Mouse (Mus musculus) hindbrain, embryonic 16.5 days (tissue): ENCODE data around the gene Gm11938. TPM values are rescaled to one million over a fixed set of nuclear protein-coding genes. Genes with fewer than 3 reads are reported as not detected.
"Not testable (repeated sequence)": the region's sequence is repeated elsewhere in the genome, so short reads cannot be mapped to it uniquely, and the experiment has no call there.

Experiments used
- ATAC-seq: fragments of 200-750 bp; cut with Nextera tagmentation; 2 replicates; pipeline ENCODE4 v1.8.0; 2017; ENCODE audit warnings: moderate TSS enrichment, moderate library complexity
- H3K27ac ChIP-seq: fragments of 300-500 bp; sonication (generic); 2 replicates; pipeline ENCODE4 v1.5.1; 2014; ENCODE audit warnings: low read depth, mild to moderate bottlenecking, control low read depth, low read length, moderate library complexity
- H3K27me3 ChIP-seq: fragments of 300-500 bp; sonication (generic); replicated peaks from 2 replicates; pipeline ENCODE4 v1.6.1; 2014; ENCODE audit warnings: low read length; ENCODE audit not compliant: control insufficient read depth, insufficient read depth
- H3K36me3 ChIP-seq: fragments of 300-500 bp; sonication (generic); 2 replicates; pipeline ENCODE4 v1.6.1; 2014; ENCODE audit warnings: mild to moderate bottlenecking, low read length, moderate library complexity, mixed read lengths; ENCODE audit not compliant: control insufficient read depth, insufficient read depth
- H3K4me1 ChIP-seq: fragments of 300-500 bp; sonication (generic); 2 replicates; pipeline ENCODE4 v1.6.1; 2014; ENCODE audit warnings: low read depth, low read length; ENCODE audit not compliant: control insufficient read depth, insufficient read depth
- H3K4me2 ChIP-seq: fragments of 300-500 bp; sonication (generic); 2 replicates; pipeline ENCODE4 v1.6.1; 2014; ENCODE audit warnings: mild to moderate bottlenecking, low read length, control low read depth, moderate library complexity
- H3K4me3 ChIP-seq: fragments of 300-500 bp; sonication (generic); 2 replicates; pipeline ENCODE4 v1.5.1; 2014; ENCODE audit warnings: mild to moderate bottlenecking, low read length, control low read depth, moderate library complexity
- H3K9ac ChIP-seq: fragments of 300-500 bp; sonication (generic); 2 replicates; pipeline ENCODE4 v1.6.1; 2014; ENCODE audit warnings: low read depth, mild to moderate bottlenecking, control low read depth, low read length, moderate library complexity
- H3K9me3 ChIP-seq: fragments of 300-500 bp; sonication (generic); 2 replicates; pipeline ENCODE4 v1.6.1; 2014; ENCODE audit warnings: mild to moderate bottlenecking, low read length, moderate library complexity; ENCODE audit not compliant: control insufficient read depth
- WGBS: fragments of 180-500 bp; shearing (Covaris S2); extraction: QIAGEN DNeasy Blood & Tissue Kit; methylation state at CpG from one replicate; pipeline ENCODE4 v1.1.7; 2014; 5-methylcytosine and 5-hydroxymethylcytosine counted together
- polyA plus RNA-seq: library from polyadenylated mRNA; unstranded; fragments of >200 nt; fragmentation: Nextera tagmentation; extraction: Ambion mirVana; gene quantifications from 2 replicates; pipeline ENCODE4 v1.2.1, GENCODE M21; 2015

Gm11938 gene
- polyA plus RNA-seq, 1 experiment from 2014 or later = not detected

DNA sequence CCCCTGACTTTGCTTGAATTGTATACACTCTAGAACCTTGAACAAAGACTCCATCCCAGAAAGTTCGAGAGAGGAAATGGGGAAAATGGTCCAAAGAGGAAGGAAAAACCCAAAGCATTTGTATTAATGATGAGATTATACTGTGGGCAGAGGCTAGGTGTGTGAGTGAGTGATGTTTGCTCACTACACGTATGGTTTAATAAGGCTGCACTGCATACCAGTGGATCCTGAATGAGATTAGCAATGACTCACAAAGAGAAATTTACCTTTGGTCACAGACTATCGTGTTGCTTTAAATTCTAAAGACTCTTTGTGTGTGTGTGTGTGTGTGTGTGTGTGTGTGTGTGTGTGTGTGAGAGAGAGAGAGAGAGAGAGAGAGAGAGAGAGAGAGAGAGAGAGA, 27.8 kb upstream of the Gm11938 start:
- no peaks in the 10 kb centered on the region for H3K36me3 ChIP-seq
- no peaks in the 10 kb centered on the region for H3K4me1 ChIP-seq
- 82% methylated on average over 3 of the region's 3 CpGs for WGBS
- H3K27ac ChIP-seq = no peak overlapping the region
- H3K4me2 ChIP-seq = no peak overlapping the region
- no peak overlapping the region for H3K9ac ChIP-seq
- no peaks in the 10 kb centered on the region for H3K27me3 ChIP-seq
- H3K4me3 ChIP-seq = no peak overlapping the region
- H3K9me3 ChIP-seq = no peaks in the 10 kb centered on the region
- no peak for ATAC-seq

DNA sequence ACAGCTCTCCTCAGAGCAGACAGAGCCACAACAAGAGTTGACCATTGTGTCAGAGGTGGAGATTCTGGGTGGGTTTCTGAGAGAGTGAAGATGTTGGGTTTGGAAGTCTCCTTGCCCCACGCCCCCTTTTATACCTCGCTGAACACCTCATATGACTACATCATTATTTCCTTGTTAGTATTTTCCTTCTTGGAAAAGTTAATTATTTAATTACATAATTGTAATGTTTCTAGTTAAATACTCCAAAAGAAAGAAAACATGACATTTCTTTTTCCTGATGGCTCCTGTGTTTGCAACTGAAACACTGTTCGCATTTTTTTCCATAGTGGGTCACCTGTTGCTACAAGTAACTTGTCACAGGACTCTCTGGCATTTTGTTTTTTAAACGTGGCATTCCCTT, 25.0 kb upstream of the Gm11938 start, which contains the start of gene Krtap4-1:
Krtap4-1 (minus strand) TSS at position 101 of the 400 bp plus-strand sequence.
- no peaks in the 10 kb centered on the region for H3K36me3 ChIP-seq
- H3K27ac ChIP-seq = no peak within 1 kb of the TSS
- no peaks in the 10 kb centered on the region for H3K27me3 ChIP-seq
- no peaks in the 10 kb centered on the region for H3K9me3 ChIP-seq
- no peak within 1 kb of the TSS for H3K4me2 ChIP-seq
- 88% methylated on average over 4 of the region's 4 CpGs for WGBS
- no peak for ATAC-seq
- no peak within 1 kb of the TSS for H3K9ac ChIP-seq
- H3K4me3 ChIP-seq = no peak within 1 kb of the TSS
- H3K4me1 ChIP-seq = no peaks in the 10 kb centered on the region

DNA sequence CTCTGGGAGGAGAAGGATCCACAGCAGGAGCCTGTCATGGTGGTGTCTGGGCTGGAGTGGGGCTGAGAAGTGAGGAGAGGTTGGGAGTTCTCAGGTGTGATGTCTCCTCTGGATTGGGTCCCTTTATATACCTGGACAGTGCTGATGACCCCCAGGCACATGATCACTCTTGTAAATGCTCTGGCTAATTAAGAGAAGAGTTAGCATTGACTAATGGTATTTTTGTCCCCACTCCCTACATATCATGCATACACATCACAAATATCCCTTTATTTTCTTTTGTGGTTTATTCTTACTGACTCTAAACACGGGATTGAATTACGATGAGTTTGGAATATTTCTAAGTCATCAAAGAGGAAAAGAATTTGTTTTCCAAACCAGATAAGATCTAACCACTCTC, 17.2 kb upstream of the Gm11938 start, which contains the start of gene Gm11562:
Gm11562 (minus strand) TSS at position 101 of the 400 bp plus-strand sequence.
- no peak for ATAC-seq
- Histone ChIP-seq H3K36me3 (no peaks in the 10 kb centered on the region), H3K4me3 (no peak within 1 kb of the TSS), H3K9ac (no peak within 1 kb of the TSS), H3K4me1 (no peaks in the 10 kb centered on the region), H3K27me3 (no peaks in the 10 kb centered on the region), H3K9me3 (no peaks in the 10 kb centered on the region), H3K27ac (no peak within 1 kb of the TSS), H3K4me2 (no peak within 1 kb of the TSS)
- 93% methylated on average over 2 of the region's 2 CpGs for WGBS

GRCm38 (mm10) chr11:99614796-99615363, 11.8 kb upstream of the Gm11938 start, which contains the start of gene Krtap2-4:
Gene Krtap2-4, minus strand, starts transcription at chr11:99614846.
- Histone ChIP-seq H3K9me3 (no peaks in the 10 kb centered on the region), H3K27ac (no peak within 1 kb of the TSS), H3K4me1 (no peaks in the 10 kb centered on the region), H3K27me3 (no peaks in the 10 kb centered on the region), H3K4me2 (no peak within 1 kb of the TSS), H3K36me3 (no peaks in the 10 kb centered on the region), H3K4me3 (no peak within 1 kb of the TSS), H3K9ac (no peak within 1 kb of the TSS)
- ATAC-seq = no peak
- 62% methylated on average over 2 of the region's 3 CpGs for WGBS

GRCm38 (mm10) chr11:99610089-99610488, 7.0 kb upstream of the Gm11938 start, which contains the start of gene Gm11937:
Gene Gm11937, minus strand, starts transcription at chr11:99610189.
- H3K36me3 ChIP-seq, H3K27ac ChIP-seq, H3K4me3 ChIP-seq, ATAC-seq, H3K9me3 ChIP-seq, H3K4me1 ChIP-seq, H3K9ac ChIP-seq, H3K27me3 ChIP-seq, H3K4me2 ChIP-seq: not testable (repeated sequence)
- 85% methylated on average over 1 of the region's 2 CpGs for WGBS

DNA sequence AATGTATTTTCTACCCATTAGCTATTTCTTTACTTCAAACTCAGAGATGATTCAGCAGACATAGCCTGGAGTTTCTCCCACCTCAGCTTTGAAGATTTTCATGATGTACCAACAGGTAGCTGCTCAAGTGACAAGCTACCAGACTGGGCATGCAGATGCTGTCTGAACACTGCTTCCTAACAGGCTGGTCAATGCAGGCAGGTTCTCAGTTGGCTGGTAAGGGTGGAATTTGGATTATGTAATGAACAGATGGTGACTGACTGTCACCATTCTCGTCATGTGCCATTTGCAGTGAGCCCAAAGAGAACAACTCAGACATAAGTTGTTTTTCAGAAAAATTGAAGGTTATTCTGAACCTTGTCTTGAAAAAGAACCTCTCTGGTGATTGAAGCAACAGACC, 6.0 kb upstream of the Gm11938 start:
- H3K27ac ChIP-seq = no peak overlapping the region
- ATAC-seq = no peak
- no peaks in the 10 kb centered on the region for H3K36me3 ChIP-seq
- H3K4me2 ChIP-seq = no peak overlapping the region
- no peaks in the 10 kb centered on the region for H3K4me1 ChIP-seq
- no peaks in the 10 kb centered on the region for H3K9me3 ChIP-seq
- H3K9ac ChIP-seq = no peak overlapping the region
- WGBS = 68% methylated on average over 1 of the region's 1 CpGs
- H3K27me3 ChIP-seq = no peaks in the 10 kb centered on the region
- no peak overlapping the region for H3K4me3 ChIP-seq

DNA sequence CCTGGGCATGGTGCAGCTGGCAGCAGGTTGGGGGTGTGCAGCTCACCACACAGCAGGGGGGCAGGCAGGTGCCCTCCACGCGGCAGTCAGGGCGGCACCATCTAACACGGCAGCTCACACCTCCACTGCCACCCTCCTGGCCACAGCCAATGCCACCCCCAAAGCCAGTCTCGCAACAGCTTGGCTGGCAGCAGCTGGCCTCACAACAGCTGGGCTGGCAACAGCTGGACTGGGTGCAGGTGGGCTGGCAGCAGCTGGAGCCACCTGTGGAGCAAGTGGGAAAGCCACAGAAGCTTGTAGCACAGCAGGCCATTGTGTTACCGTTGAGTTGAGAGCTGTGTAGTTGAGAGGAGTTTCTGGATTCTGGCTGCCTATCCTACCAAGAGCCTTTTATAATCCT, 5.4 kb downstream of the Gm11938 start, which contains the start of gene Krtap9-3:
Krtap9-3 (minus strand) TSS at position 364 of the 400 bp plus-strand sequence.
- not testable (repeated sequence) for H3K9me3 ChIP-seq, H3K4me3 ChIP-seq, H3K9ac ChIP-seq, H3K27ac ChIP-seq, H3K4me1 ChIP-seq, ATAC-seq, H3K4me2 ChIP-seq, H3K27me3 ChIP-seq, H3K36me3 ChIP-seq
- 76% methylated on average over 6 of the region's 6 CpGs for WGBS

- Histone ChIP-seq H3K27ac (no peak within 1 kb of the TSS), H3K9me3 (no peaks in the 10 kb centered on the region), H3K4me1 (no peaks in the 10 kb centered on the region), H3K27me3 (no peaks in the 10 kb centered on the region), H3K4me3 (no peak within 1 kb of the TSS), H3K9ac (no peak within 1 kb of the TSS), H3K4me2 (no peak within 1 kb of the TSS), H3K36me3 (no peaks in the 10 kb centered on the region)
- WGBS = 89% methylated on average over 6 of the region's 6 CpGs
- ATAC-seq = no peak
These were observed 12.1 kb downstream of the Gm11938 start, which contains the start of gene Krtap1-3 for GRCm38 (mm10) chr11:99590981-99591380. Gene Krtap1-3, minus strand, starts transcription at chr11:99591339.

DNA sequence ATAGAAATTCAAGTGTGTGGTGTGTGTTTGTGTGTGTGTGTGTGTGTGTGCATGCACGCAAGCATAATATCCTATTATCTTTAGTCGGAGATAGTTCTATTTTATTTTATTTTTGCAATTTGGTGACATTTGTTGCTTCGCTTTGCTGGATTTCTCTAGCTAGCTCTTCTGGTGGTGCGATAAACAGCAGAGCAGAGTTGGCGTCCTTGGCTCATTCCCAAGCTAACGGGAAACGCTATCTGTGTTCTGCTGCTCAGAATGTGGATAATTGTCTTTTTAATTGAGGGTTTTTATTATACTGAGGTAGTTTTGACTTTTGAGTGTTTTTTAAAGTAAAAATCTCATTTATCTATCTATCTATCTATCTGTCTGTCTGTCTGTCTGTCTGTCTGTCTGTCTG, 18.0 kb downstream of the Gm11938 start:
- Histone ChIP-seq H3K9me3 (no peaks in the 10 kb centered on the region), H3K4me3 (no peak overlapping the region), H3K4me2 (no peak overlapping the region), H3K27ac (no peak overlapping the region), H3K36me3 (no peaks in the 10 kb centered on the region), H3K27me3 (no peaks in the 10 kb centered on the region), H3K4me1 (no peaks in the 10 kb centered on the region), H3K9ac (no peak overlapping the region)
- ATAC-seq = no peak
- WGBS = 89% methylated on average over 7 of the region's 7 CpGs
